Mouse (Mus musculus): ENCODE data around the gene Alyref.
A peak's percentile ranks its signal among the peaks of the same experiment; 100 is the strongest.

Gene Alyref

DNA sequence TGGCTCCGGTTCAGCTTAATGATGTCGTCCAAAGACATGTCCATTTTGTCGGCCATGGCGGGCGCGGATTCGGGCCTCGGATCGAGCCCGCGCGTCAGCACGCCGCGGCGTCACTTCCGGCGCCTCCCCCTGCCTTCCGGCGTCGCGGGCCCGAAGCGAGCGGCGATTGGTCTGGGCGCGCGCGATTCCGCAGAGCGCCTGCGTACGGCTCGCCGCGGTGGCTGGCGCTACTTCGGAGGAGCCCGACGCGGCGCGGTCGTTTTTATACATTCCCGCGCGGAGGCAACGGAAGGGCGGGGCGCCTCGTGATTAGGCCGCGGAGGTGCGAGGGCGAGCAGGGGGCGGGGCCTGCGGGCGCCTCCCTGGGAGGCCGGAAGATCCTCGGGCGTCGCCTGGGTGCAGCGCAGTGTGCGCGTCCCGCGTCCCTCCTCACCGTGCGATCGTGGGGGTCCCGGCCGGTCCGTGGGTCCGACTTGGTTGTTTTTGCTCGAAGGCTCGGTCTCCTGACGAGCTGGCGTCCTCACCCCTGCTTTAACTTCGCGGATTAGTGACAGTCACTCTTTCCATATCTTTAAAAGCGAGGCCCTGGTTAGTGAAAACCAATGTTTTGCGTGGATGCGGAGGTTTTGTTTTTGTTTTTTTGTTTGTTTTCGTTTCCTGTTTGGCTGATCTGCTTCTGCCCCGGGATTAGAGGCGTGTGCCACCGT, at the start of gene Alyref, which contains the start of gene Anapc11:
Alyref (minus strand) TSS at position 83 of the 707 bp plus-strand sequence.
Anapc11 (plus strand) TSS at position 139 of the 707 bp plus-strand sequence.
- DNase-seq, result peak; percentile 99

DNA sequence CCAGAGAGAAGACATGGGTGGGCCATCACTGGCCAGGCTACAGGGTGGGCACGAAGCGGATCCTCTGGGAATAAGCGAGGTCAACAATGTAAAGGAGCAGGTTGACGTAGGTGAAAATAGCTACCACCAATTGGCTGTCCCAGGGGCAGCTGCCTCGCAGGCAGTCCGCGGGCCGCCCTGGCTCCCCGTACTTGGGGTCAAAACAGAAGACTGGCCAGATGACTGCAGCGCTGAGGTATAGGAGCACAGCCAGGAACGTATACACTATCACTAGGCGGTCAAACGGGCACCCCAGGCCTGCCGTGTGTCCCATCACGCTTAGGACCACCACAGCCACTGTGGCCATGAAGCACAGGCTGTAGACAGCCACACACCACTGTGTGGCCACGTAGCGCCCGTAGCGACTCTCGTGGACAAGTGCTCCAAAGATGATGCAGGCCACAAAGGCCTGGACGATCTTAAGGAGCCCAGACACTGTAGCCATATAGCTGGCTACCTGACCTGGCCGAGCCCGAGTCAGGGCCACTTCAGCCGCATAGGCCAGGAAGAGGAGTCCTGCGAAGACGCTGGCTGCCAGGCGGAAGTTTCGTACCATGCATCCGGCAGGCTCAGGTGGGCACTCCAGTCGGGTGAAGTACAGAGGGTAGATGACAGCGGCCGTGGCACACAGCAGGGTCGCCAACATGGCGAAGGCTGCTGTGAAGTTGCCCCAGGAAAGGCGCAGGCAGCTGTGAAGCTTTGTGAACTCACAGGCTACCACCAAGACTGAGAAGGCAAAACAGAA, 49.1 kb upstream of the Alyref start:
- DNase-seq, result no peak

DNA sequence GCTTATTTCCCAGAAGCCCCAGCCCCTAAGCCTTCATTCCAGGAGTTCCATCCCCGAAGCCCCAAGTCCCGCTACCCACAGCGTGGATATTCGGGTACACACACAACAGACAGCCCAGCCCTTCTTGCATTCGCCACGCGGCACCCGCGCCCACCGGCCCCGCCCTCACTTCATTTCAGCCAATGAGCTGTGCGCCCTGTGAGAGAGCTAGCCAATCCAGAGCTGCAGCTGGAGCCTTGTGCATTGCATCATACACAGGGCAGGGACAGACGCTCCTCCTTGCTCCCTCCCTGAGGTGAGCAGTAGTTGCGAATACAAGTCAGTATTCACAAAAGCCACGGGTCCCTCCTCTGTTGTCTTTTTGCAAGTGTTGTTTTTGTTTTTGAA, 45.4 kb upstream of the Alyref start, which contains the start of gene Pycr1:
Pycr1 (minus strand) TSS at position 169 of the 387 bp plus-strand sequence.
- DNase-seq, result peak; percentile 96

DNA sequence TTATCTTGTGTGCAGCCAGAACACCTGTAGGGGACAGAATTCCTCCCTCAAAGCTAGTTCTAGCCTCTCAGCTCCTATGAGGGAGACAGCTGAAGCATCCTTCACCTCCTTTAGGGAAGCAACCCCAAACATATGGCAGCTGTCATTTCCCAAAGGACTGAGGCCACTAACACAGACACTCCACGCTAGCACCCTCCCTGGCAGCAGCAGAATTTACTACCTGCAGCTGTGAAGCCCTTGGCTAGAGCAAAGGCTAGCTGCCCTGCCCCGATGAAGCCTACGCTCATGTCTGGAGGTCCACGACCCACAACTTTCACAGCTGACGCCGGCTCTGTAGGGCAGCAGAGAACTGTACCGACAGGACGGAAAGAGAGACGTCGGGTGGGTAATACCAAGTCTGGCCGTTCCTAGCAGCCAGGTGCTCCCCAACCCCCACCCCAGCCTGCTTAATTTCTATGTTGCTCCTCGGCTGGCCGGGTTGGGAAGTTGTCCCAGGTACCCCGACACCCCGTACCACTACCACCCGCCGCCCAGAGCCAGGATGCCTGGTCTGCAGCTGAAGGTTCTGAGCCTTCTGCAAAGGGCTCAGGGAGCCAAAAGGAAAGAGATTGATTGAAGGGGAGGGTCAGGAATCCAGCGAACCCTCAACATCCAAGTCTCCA, 44.9 kb upstream of the Alyref start:
- DNase-seq, result no peak

DNA sequence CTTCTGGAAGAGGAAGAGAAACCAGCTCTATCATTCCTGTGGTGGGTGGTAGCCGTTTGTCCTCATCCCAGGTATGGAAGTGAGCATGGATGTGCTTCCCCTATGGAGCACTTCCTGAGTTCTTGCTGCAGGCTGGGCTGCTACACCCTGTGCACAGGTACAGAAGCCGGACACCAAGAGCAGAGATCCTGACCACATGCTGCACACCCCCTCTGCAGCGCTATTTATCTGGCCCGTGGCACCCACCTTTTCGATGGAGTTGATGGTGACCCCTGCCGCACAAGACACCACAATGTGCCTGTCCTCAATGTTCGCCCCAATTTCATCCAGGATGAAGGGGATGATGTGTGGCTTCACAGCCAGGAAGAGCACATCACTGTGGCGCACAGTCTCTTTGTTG, 43.7 kb upstream of the Alyref start:
- no peak for DNase-seq

DNA sequence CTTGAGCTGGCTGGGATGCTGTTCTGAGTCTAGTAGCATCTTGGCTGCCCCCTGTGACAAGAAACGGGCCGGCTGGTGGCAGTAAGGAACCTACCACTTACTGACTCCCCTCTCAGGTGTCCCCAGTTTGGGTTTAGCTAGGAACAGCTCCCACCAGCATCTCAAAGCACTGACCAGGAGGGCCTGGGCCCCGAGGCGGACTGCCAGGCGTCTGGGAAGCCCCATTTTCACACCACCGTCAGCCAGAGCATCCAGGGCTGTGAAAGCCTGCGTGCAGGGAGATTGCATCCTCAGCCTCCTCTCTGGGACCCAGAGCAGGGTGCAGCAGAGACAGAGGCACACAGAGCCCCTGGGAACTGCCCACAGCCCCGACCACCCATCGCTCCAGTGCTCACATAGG, 43.1 kb upstream of the Alyref start:
- no peak for DNase-seq

DNA sequence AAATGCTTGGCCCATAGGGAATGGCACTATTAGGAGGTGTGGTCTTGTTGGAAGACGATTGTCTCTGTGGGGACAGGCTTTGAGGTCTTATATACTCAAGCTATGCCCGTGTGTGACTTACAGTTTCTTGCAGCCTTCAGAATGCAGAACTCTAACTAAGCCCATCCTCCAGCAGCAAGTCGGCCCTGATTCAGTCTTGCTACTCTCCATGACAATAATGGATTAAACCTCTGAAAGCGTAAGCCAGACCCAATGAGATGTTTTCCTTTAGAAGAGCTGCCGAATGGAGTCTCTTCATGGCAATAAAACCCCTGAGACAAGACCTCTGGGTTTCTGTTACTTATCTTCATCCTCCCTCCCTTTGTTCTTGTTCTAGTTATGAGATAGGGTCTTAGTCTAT, 36.6 kb upstream of the Alyref start:
- DNase-seq, result no peak

DNA sequence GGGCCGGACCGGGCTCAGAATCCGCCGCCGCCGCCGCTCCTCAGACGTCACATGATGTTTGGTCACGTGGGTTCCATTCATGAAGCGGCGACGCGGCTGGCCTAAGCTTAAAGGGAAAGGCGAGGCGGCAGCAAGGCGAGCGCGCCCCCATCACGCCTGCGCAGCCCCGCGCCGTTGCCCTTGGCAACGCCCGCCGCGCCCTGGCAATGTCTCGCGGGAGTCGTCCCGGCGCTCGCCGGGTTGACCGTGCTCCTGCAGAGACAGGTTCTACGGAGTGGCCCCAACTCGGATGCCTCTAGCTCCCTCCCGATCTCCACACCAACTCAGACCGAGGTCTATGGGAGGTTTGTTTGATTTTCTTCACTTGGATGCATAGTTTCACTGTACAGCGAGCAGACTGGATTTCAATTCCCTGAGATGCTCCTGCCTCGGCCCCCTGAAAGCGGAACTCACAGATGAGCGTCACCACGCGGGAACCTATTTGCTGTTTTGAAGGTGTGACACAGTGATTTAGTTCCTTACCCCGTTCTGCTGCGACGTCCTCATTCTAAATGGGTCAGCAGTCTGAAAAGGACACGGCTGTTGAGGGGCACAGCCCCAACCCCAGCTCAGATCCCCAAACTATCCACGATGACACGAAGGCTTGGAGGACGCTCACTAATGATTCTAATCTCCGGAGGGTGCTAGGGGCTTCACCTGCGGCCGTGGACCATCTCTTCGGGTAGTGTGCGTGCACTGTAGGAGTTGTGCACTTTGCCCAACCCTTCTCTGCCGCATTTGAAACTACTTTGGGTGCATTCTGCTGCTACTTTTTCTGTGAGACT, 35.6 kb upstream of the Alyref start, which contains the start of gene Mafg:
Mafg (minus strand) TSS at position 81 of the 824 bp plus-strand sequence.
- peak; percentile 99 for DNase-seq

DNA sequence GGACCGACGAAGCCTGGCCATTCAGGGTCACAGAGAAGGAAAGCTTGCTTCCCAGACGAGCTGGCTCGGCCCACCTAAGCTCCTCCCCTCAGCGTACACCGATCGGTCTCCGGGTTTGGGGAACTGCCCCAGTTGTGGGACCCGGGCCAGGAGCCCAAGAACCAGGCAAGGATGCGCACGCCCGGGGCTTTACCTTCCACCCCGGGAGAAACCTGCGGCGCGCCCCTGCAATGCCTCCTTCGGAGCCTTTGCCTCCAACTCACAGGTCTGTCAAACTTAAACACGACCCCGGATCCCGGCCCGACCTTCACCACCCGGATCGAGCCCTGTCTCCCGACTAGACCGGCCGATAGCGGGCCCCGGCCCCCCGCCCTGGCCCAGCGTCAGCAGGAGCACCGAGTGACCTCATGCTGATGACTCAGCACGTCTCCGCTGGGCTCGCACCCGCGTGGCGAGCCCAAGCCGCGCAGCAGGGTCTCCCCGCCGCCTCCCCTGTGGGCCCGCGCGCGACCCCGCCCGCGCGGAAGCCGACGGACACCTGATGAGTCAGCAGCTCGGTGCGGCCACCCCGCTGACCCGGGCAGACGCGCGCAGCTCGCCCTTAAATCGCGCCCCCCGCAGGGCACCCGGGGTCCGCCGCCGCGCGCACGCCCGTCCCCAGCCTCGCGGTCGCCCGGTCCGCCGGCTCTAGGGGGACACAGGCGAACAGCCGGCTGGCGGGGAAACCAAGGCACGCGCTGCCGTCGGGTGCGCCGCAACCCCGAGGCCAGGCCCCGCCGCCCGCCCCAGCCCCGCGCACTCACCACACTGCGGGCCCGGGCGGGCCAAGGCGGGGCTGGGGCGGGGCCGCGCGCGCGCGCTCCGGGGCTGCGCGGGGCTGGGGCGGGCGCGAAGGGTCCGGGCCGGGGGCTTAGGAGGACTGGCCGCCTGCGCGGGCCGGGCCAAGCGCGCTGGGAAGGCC, 34.7 kb upstream of the Alyref start:
- DNase-seq, result peak; percentile 81

DNA sequence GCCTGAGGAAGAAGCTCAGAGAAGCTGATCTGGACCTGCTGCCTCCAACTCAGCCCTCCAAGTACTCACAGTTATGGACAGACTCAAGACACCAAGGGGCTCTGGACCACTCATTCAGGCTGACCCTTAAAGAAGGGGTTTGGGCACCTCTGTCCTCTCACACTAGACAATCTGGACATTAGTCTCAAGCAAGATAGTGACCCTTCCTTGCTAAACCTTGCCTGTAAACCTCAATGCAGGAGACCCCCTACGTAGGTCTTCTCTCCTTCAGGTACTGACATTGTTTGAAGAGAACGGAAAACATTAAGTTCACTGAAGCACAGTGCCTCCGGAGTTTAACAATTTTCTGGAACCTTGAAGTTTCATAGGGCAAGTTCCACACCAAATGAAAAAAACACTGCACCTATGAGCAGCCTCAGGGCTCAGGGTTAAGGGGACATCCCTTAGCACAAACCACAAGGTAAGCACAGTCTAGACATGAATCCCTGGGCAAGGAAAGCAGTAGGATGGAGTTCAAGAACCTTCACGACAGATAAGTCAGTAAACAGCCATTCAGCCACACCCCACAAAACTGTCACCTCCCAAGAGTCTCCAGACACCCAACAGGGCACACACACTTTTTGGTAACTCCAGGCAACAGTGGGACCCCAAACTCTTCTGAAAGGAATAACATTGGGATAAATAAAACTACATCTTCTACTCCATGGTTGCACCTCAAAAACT, 33.7 kb upstream of the Alyref start:
- DNase-seq, result no peak

DNA sequence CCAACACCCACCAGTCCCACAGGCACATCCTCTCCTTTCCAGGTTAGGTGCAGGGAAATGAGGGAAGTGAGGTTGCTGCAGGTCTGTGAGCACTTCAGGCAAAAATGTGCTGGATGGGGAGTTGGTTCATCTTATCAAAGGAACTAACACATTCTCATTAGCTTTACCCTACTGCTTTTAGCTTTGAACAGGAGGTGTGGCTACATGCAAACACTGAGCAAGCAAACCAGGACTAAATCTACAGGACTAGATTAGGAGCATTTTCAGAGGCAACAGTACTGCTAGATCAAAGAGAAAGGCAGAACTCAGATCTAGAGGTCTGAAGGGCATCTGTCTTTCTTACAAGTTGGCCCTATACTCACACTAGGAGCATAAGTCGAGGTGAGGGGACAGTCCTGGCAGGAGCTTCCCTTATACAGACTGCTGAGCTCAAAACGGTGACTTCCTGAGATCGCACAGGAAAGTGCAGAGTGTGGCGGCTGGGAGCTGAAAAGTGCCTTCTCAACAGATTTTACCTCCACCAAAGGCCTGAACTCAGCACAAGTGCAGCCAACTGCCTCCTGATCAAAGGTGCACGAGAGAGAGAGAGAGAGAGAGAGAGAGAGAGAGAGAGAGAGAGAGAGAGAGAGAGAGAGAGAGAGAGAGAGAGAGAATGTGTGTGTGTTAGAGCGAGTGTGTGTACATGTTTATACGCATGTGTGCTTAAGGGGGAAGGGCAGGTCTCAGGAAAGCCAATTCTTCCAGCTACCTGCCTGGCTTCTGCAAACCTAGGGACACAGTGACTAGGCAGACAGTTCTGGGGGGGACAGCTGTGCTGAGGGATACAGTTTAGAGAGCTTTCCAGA, 32.9 kb upstream of the Alyref start:
- no peak for DNase-seq

DNA sequence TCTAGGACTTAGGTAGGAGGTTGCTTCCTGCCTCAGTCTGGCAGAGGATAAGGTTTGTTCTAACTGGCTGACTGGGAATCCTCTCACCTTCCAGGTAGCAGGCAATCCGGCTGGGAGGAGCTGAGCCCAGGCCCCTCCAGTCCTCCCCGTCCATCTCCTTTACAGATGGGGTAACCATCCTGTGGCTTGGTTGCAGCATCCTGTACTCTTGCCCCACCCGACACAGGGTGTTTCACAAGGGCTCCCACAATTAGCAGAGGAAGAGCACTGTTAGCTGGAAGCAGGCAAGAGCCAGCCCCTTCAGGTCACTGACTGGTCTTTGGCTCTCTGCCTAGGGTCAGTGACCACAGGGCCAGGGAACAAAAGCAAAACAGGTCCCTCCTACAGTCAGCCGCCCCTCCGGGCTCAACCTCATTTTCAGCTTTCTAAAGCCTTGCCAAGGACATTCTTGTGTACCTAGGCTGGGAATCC, 32.3 kb upstream of the Alyref start:
- DNase-seq, result no peak

DNA sequence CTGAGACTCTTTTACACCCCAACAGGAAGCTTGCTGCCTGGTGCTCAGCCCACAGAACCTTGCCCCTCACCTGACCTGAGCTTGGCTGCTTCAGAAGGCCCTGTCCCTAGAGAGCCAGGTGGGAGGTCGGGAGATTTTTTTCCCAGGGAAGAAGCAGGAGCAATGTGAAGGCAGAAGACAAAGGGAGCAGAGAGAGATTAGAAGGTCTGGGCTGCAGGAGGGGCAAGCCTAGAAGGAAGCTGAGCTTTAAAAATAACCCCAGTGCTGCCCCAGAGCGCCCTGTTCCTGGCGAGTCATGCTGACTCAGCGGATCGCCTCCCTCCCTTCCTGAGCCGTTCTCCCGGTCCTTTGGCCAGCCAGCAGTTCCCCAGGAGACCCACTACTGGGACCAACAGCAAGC, 31.7 kb upstream of the Alyref start:
- peak; percentile 34 for DNase-seq

DNA sequence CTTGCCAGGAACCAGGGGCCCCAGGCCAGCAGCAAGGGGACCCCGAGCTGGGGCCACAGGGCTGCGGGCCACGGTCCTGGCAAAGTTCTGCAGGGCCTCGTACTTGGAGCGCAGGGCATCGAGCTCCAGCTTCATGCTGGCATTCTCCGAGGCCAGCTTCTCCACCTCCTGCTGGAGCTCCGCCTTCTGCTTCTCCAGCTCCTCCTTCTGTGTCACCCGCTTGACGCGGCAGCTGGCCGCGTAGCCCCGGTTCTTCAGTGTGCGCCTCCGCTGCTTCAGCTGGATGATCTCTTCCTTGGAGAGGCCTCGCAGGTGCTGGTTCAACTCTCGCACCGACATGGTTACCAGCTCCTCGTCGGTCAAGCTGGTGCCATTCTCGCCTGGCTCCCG, 31.2 kb upstream of the Alyref start:
- no peak for DNase-seq

DNA sequence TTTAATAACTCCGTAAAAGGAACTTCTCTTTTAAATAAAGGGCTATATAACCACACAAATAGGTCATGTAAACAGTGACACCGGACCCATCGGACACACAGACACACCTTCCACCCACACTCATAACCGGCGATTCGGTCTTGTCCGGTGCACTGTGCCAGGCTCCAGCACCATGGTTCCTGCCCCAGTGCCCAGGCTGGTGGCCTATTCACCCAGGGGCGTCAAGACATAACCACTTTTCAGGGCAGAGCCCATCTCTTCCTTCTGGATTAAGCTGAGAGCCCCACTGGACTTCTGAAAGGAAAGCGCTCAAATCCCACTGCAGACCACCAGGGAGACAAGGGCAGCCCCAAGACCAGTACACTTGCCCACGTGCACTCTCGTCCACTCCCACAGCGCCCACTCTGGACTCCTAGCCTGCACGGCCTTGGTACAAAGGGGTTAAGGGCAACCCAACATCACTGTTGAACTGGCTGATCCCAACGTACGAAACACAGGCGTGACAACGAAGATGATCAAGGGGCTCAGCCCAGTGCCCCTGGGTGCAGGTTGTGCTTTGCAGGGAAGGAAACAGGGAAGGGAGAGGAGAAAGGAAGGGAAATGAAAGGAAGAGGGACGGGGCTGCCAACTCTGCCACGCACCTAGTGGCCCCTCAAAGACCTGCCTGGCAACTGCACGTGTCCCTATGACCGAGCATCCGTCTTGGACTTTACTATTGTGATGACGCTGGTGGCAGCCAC, 30.6 kb upstream of the Alyref start:
- DNase-seq, result no peak

DNA sequence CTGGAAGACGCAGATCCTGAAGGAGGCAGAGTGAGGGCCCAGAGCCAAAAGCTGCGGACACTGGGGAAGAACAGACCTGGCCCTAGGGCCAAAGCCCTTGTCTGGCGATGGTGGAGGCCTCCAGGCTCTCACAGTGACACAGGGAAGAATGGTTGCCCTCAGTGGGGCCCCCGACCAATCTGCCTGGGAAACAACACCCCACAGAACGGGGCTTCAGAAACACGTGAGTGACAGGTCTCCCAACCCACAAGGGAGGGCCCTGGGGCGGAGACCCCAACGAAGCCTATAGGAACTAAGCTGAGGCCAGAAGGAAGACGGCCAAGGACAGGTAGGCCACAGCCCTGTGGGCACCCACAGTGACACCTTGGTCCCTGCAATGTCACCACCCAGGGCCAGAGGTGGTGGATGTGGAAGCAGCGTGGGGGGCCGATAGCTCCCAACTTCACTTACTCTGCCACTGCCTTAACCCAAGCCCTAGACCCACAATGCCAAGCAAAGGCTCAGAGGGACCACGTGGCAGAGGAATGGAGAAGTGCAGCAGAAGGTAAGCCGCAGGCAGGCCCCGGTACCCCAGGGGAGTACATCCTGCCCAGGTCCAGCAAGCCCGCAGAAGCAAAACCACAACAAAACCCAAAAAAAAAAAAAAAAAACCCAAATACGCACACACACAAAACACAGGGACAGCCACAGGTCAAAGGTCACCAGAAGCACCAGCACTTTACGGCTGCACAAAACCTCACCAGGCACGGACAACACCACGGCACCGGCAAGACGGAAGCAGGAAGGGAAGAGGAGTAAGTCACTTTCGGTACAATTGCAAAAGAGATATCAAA, 29.5 kb upstream of the Alyref start:
- DNase-seq, result no peak

DNA sequence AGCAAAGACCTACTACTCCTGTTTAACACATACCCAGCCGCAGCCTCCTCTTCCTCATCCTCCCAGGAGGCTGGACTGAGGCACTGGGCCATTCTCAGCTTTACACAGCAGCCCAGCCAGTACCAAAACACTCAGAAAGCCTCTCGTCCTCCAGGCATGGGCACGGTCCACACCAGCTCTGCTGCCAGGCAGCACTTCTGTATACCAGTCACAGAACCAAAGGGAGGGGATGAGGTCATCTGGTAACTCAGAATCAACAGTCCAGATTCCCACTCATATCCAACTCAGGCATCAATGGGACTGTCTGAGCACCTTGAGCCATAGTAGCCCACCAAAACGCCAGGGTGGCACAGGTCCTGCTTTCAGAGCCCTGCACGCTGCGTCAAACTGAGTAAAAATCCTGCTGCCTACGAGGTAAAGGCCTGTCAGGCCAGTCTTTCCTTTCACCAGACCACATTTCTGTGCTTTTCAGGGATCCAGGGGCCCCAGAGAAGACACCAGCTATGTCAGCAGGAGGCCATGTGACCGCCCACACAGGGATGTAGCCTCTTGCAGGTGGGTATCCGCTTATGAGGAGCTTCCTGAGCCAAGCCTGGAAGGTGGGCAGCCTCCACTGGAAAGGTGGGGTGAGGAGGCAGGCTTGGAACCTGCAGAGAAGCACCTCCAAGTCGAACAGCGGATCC, 28.8 kb upstream of the Alyref start:
- no peak for DNase-seq
